Mouse (Mus musculus): Measurements from ENCODE around the gene Pbx1.

The Pbx1 gene

GRCm38 (mm10) chr1:168169791-168170190 is 262.3 kb downstream of the Pbx1 start:
- no peak for DNase-seq (ENCODE audit: low spot score in 2 of 2)

- no peak for DNase-seq (ENCODE audit: low spot score in 2 of 2)
Measured at GRCm38 (mm10) chr1:168169052-168169779, 262.9 kb downstream of the Pbx1 start.

GRCm38 (mm10) chr1:168167781-168168180 is 264.3 kb downstream of the Pbx1 start:
- DNase-seq (ENCODE audit: low spot score in 2 of 2) = no peak

- DNase-seq (ENCODE audit: low spot score in 2 of 2) = no peak
Measured at GRCm38 (mm10) chr1:168166841-168167240, 265.2 kb downstream of the Pbx1 start.

- DNase-seq (ENCODE audit: low spot score in 2 of 2) = no peak
Measured at GRCm38 (mm10) chr1:168164945-168165344, 267.1 kb downstream of the Pbx1 start.

- DNase-seq (ENCODE audit: low spot score in 2 of 2) = no peak
Measured at GRCm38 (mm10) chr1:168163521-168164233, 268.4 kb downstream of the Pbx1 start.

GRCm38 (mm10) chr1:168139138-168139682 is 292.9 kb downstream of the Pbx1 start:
- no peak for DNase-seq (ENCODE audit: low spot score in 2 of 2)

GRCm38 (mm10) chr1:168138669-168139068 is 293.4 kb downstream of the Pbx1 start:
- no peak for DNase-seq (ENCODE audit: low spot score in 2 of 2)

GRCm38 (mm10) chr1:168137890-168138289 is 294.2 kb downstream of the Pbx1 start:
- DNase-seq (ENCODE audit: low spot score in 2 of 2) = no peak

GRCm38 (mm10) chr1:168135545-168135944 is 296.5 kb downstream of the Pbx1 start:
- DNase-seq (ENCODE audit: low spot score in 2 of 2) = no peak

- DNase-seq (ENCODE audit: low spot score in 2 of 2) = no peak
Measured at GRCm38 (mm10) chr1:168133696-168134095, 298.4 kb downstream of the Pbx1 start.

GRCm38 (mm10) chr1:168128004-168128403 is 304.1 kb downstream of the Pbx1 start:
- DNase-seq (ENCODE audit: low spot score in 2 of 2) = no peak

- DNase-seq (ENCODE audit: low spot score in 2 of 2) = no peak
Measured at GRCm38 (mm10) chr1:168124643-168125490, 307.2 kb downstream of the Pbx1 start.

- DNase-seq (ENCODE audit: low spot score in 2 of 2) = no peak
Measured at GRCm38 (mm10) chr1:168118077-168118476, 314.0 kb downstream of the Pbx1 start.

GRCm38 (mm10) chr1:168117367-168117766 is 314.7 kb downstream of the Pbx1 start:
- DNase-seq (ENCODE audit: low spot score in 2 of 2) = no peak

GRCm38 (mm10) chr1:168109797-168110196 is 322.3 kb downstream of the Pbx1 start:
- no peak for DNase-seq (ENCODE audit: low spot score in 2 of 2)

- DNase-seq (ENCODE audit: low spot score in 2 of 2) = no peak
Measured at GRCm38 (mm10) chr1:168103821-168104220, 328.2 kb downstream of the Pbx1 start.

GRCm38 (mm10) chr1:168101514-168101913 is 330.6 kb downstream of the Pbx1 start:
- no peak for DNase-seq (ENCODE audit: low spot score in 2 of 2)

- DNase-seq (ENCODE audit: low spot score in 2 of 2) = no peak
Measured at GRCm38 (mm10) chr1:168098806-168099205, 333.3 kb downstream of the Pbx1 start.

- DNase-seq (ENCODE audit: low spot score in 2 of 2) = no peak
Measured at GRCm38 (mm10) chr1:168094671-168095070, 337.4 kb downstream of the Pbx1 start.

GRCm38 (mm10) chr1:168093044-168093443 is 339.0 kb downstream of the Pbx1 start:
- DNase-seq (ENCODE audit: low spot score in 2 of 2) = peak; percentile 8 to 26

GRCm38 (mm10) chr1:168091627-168092026 is 340.4 kb downstream of the Pbx1 start:
- DNase-seq (ENCODE audit: low spot score in 2 of 2) = no peak

Measured in right cerebral cortex, postnatal 36 days (tissue).